Mouse (Mus musculus): ENCODE measurements around the gene 1810049J17Rik. TPM values are rescaled to one million over a fixed set of nuclear protein-coding genes. Genes with fewer than 3 reads are reported as not detected.

The 1810049J17Rik gene
- total RNA-seq, 1 experiment from 2014 or later, result 2.0 TPM

- no peak for DNase-seq
Measured at GRCm38 (mm10) chr15:12307114-12307513, 14.6 kb downstream of the 1810049J17Rik start.

GRCm38 (mm10) chr15:12306188-12307071 lies 15.3 kb downstream of the 1810049J17Rik start:
- DNase-seq, result no peak

- DNase-seq, result no peak
Measured at GRCm38 (mm10) chr15:12301771-12302170, 19.9 kb downstream of the 1810049J17Rik start.

GRCm38 (mm10) chr15:12298231-12298737 lies 23.4 kb downstream of the 1810049J17Rik start:
- no peak for DNase-seq

- DNase-seq, result no peak
Measured at GRCm38 (mm10) chr15:12296228-12296627, 25.5 kb downstream of the 1810049J17Rik start.

- no peak for DNase-seq
Measured at GRCm38 (mm10) chr15:12291757-12292156, 29.9 kb downstream of the 1810049J17Rik start.

- no peak for DNase-seq
Measured at GRCm38 (mm10) chr15:12290330-12290729, 31.4 kb downstream of the 1810049J17Rik start.

GRCm38 (mm10) chr15:12285535-12285809 lies 36.2 kb downstream of the 1810049J17Rik start:
- DNase-seq, result no peak

GRCm38 (mm10) chr15:12284794-12285534 lies 36.7 kb downstream of the 1810049J17Rik start:
- no peak for DNase-seq

- DNase-seq, result no peak
Measured at GRCm38 (mm10) chr15:12279816-12280215, 41.9 kb downstream of the 1810049J17Rik start.

- DNase-seq, result no peak
Measured at GRCm38 (mm10) chr15:12275091-12275623, 46.5 kb downstream of the 1810049J17Rik start.

- no peak for DNase-seq
Measured at GRCm38 (mm10) chr15:12274053-12274769, 47.5 kb downstream of the 1810049J17Rik start.

- DNase-seq, result no peak
Measured at GRCm38 (mm10) chr15:12273325-12274052, 48.2 kb downstream of the 1810049J17Rik start.

Other genes starting within 250 kb of the 1810049J17Rik start
- gene Zfr, start 204.1 kb downstream of the 1810049J17Rik start, total RNA-seq (2021), result 155 and 170 TPM in 2 replicates
- 17.1 and 20.6 TPM in 2 replicates for gene Mtmr12, start 116.9 kb downstream of the 1810049J17Rik start, total RNA-seq (2021)
- gene Golph3, start 449 bp downstream of the 1810049J17Rik start, total RNA-seq (2021), result 109 and 116 TPM in 2 replicates

Measured in adrenal gland, postnatal 14 days (tissue).